ENCODE assay signal across 8 mouse cellular contexts in genomic region chr2:155774927-155775684, GRCm38 (mm10). TPM values are rescaled to one million over a fixed set of nuclear protein-coding genes. Genes with fewer than 3 reads are reported as not detected.
A peak's percentile ranks its signal among the peaks of the same experiment; 100 is the strongest.
DNase-seq lines count a peak whose midpoint lies in the region; ATAC-seq and TF ChIP-seq lines count a peak whose summit lies in the region.

Gene Mmp24, plus strand, starts transcription at chr2:155775342.

- 0 out of 2 replicates have a peak, but pooled peaks cover 2% of the 10 kb centered on the region for H3K4me1 ChIP-seq in kidney, adult 2 months (ENCODE audit: control insufficient read depth, insufficient read depth, low read length)
- no peaks in the 10 kb centered on the region for H3K4me1 ChIP-seq in bone marrow macrophage, adult 2 months (ENCODE audit: control insufficient read depth, insufficient read depth, low read length)
- H3K4me1 ChIP-seq in hindbrain, embryonic 12.5 days: peaks cover 30% of the 10 kb centered on the region
- no peaks in the 10 kb centered on the region for H3K4me1 ChIP-seq in liver, embryonic 14.5 days (replicated peaks; ENCODE audit: control insufficient read depth in 2 of 2, insufficient read depth in 2 of 2, low read length in 1 of 2)

- no peak for TF ChIP-seq EP300 in liver, embryonic 14.5 days (IDR thresholded peaks at IDR 0.05; ENCODE audit: low read depth)

- peak within 1 kb of the TSS; percentile 84 for H3K4me2 ChIP-seq in hindbrain, embryonic 12.5 days (replicated peaks)
- peak within 1 kb of the TSS; percentile 53 for H3K4me2 ChIP-seq in liver, embryonic 14.5 days (ENCODE audit: low read depth)

- H3K27me3 ChIP-seq in kidney, adult 2 months (replicated peaks; ENCODE audit: control insufficient read depth, insufficient read depth, low read length): peaks cover 2% of the 10 kb centered on the region; the same call in 1 of the 2 replicates
- H3K27me3 ChIP-seq in hindbrain, embryonic 12.5 days: peaks cover 35% of the 10 kb centered on the region
- H3K27me3 ChIP-seq in liver, embryonic 14.5 days (ENCODE audit: control insufficient read depth, insufficient read depth, low read length): peaks cover 53% of the 10 kb centered on the region

- H3K27ac ChIP-seq in kidney, adult 2 months (ENCODE audit: insufficient read depth, low read depth, low read length): no peak within 1 kb of the TSS
- no peak within 1 kb of the TSS for H3K27ac ChIP-seq in bone marrow macrophage, adult 2 months (ENCODE audit: insufficient read depth, low read depth, low read length)
- H3K27ac ChIP-seq in hindbrain, embryonic 12.5 days: peak within 1 kb of the TSS; percentile 87
- no peak within 1 kb of the TSS for H3K27ac ChIP-seq in liver, embryonic 14.5 days

- ATAC-seq in hindbrain, embryonic 12.5 days (ENCODE audit: low FRiP score): no peak
- no peak for ATAC-seq in liver, embryonic 14.5 days (ENCODE audit: insufficient read depth)
- no peak for ATAC-seq in erythroblast, adult 5-6 weeks (replicated peaks; ENCODE audit: low FRiP score, poor library complexity, severe bottlenecking)

- DNase-seq in kidney, adult 2 months: no peak
- DNase-seq in kidney, adult 8-10 months: no peak
- DNase-seq in liver, embryonic 14.5 days (ENCODE audit: low read depth in 3 of 3, low spot score in 3 of 3): no peak
- no peak for DNase-seq in thymus, postnatal 25 days
- no peak for DNase-seq in gastrocnemius, adult 8-10 months (ENCODE audit: low spot score in 2 of 2)

- H3K36me3 ChIP-seq in kidney, adult 2 months (ENCODE audit: control insufficient read depth, insufficient read depth, low read length): no peaks in the 10 kb centered on the region
- no peaks in the 10 kb centered on the region for H3K36me3 ChIP-seq in hindbrain, embryonic 12.5 days
- no peaks in the 10 kb centered on the region for H3K36me3 ChIP-seq in liver, embryonic 14.5 days (replicated peaks; ENCODE audit: control insufficient read depth, insufficient read depth, low read depth)

- no peak for TF ChIP-seq POLR2A in kidney, adult 2 months (IDR thresholded peaks at IDR 0.05; ENCODE audit: low read depth, low read length)
- no peak for TF ChIP-seq POLR2A in bone marrow macrophage, adult 2 months (IDR thresholded peaks at IDR 0.05; ENCODE audit: borderline replicate concordance, low read depth, low read length)

- no peak for TF ChIP-seq CTCF in kidney, adult 2 months (conservative IDR thresholded peaks at IDR 0.05; ENCODE audit: insufficient read depth, insufficient read length, low read depth, low read length)
- no peak for TF ChIP-seq CTCF in bone marrow macrophage, adult 2 months (IDR thresholded peaks at IDR 0.05; ENCODE audit: low read depth, low read length)
- no peak for TF ChIP-seq CTCF in liver, embryonic 14.5 days (IDR thresholded peaks at IDR 0.05; ENCODE audit: low read depth)

- peak within 1 kb of the TSS; percentile 90 for H3K9ac ChIP-seq in hindbrain, embryonic 12.5 days
- H3K9ac ChIP-seq in liver, embryonic 14.5 days (replicated peaks): no peak within 1 kb of the TSS

- H3K4me3 ChIP-seq in kidney, adult 2 months (ENCODE audit: insufficient read depth, low read depth, low read length): peak within 1 kb of the TSS; percentile 14; the same call in 1 of the 2 replicates
- peak within 1 kb of the TSS; percentile 57 for H3K4me3 ChIP-seq in bone marrow macrophage, adult 2 months (ENCODE audit: insufficient read depth, low read length)
- peak within 1 kb of the TSS; percentile 74 for H3K4me3 ChIP-seq in hindbrain, embryonic 12.5 days
- H3K4me3 ChIP-seq in liver, embryonic 14.5 days (ENCODE audit: insufficient read depth in 1 of 2, low read depth in 2 of 2, low read length in 2 of 2): peak within 1 kb of the TSS; percentile 33 to 41

- no peaks in the 10 kb centered on the region for H3K9me3 ChIP-seq in hindbrain, embryonic 12.5 days (replicated peaks)
- H3K9me3 ChIP-seq in liver, embryonic 14.5 days (ENCODE audit: control insufficient read depth, low read length): no peaks in the 10 kb centered on the region

- WGBS in kidney, adult 2 months: 17% methylated on average over 100 of the region's 100 CpGs
- WGBS in hindbrain, embryonic 12.5 days: 2% methylated on average over 66 of the region's 100 CpGs
- WGBS in liver, embryonic 14.5 days (ENCODE audit: insufficient replicate concordance): 3% methylated on average over 57 of the region's 100 CpGs

RNA-seq across cellular contexts. Expression of gene Mmp24, which starts in this region (rescaled TPM):
- polyA plus RNA-seq in kidney, adult 2 months (2012; rRNA removed): 0.12 and 0.14 TPM in 2 replicates
- not detected in 2 replicates for polyA plus RNA-seq in bone marrow macrophage, adult 2 months (2012; ENCODE audit: insufficient read depth, insufficient read length, missing spikeins)
- polyA plus RNA-seq in hindbrain, embryonic 12.5 days (2016; fragmentation: Nextera tagmentation; extraction: Ambion mirVana): 5.3 and 6.0 TPM in 2 replicates
- 0.01 and 0.06 TPM in 2 replicates for polyA plus RNA-seq in liver, embryonic 14.5 days (2012; rRNA removed)
- polyA plus RNA-seq in liver, embryonic 14.5 days (2014; fragmentation: Nextera tagmentation; extraction: Ambion mirVana): not detected in 2 replicates
- total RNA-seq in erythroblast, adult 5-6 weeks (2015; ENCODE audit: low replicate concordance): not detected in 2 replicates
- not detected in 2 replicates for total RNA-seq in erythroblast, adult 5-6 weeks (2017; ENCODE audit: low replicate concordance)
- total RNA-seq in gastrocnemius, adult 8-10 months (2022): not detected

Comparison
In these comparisons a context has a peak if more than half of its experiments do, and no peak if none do; other contexts are left out.
1. H3K4me3 ChIP-seq: peak in every context shown above with its lines; median percentile 74 in hindbrain, embryonic 12.5 days; 57 in bone marrow macrophage, adult 2 months; 37 in liver, embryonic 14.5 days; 14 in kidney, adult 2 months.